Mouse (Mus musculus): ENCODE measurements around the gene Glod4.

DNA sequence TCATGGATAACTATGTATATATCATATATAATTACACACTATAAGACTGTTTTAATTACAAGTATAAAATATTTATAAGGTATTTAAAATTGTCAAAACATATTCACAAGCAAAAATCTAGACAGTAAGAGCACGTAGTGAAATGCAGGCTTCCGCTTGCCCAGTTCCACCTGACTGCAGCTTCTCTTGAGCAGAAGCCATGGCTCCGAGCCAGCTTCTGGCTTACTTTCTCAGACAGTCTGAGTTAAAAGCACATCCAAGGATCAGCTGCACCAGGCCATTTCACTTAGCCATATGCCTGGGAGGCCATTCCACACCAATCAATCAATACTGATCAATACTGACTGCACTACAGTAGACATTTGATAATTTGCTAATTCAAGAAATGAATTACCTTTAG, 74.5 kb downstream of the Glod4 start:
- TF ChIP-seq CTCF (conservative IDR thresholded peaks at IDR 0.05 in 1 of 2, IDR thresholded peaks at IDR 0.05 in 1 of 2; ENCODE audit: low read depth in 2 of 2, low read length in 2 of 2) (no peak), POLR2A (IDR thresholded peaks at IDR 0.05; ENCODE audit: low read depth, low read length) (no peak), RAD21 (IDR thresholded peaks at IDR 0.05; ENCODE audit: low read depth, low read length) (no peak), MAX (IDR thresholded peaks at IDR 0.05; ENCODE audit: low read length) (no peak), ZMIZ1 (IDR thresholded peaks at IDR 0.05; ENCODE audit: low read depth, low read length) (no peak), UBTF (IDR thresholded peaks at IDR 0.05; ENCODE audit: low read depth, low read length) (no peak), MXI1 (IDR thresholded peaks at IDR 0.05; ENCODE audit: low read depth, low read length) (no peak), TCF12 (IDR thresholded peaks at IDR 0.05; ENCODE audit: low read depth, low read length) (no peak), SIN3A (IDR thresholded peaks at IDR 0.05; ENCODE audit: low read length) (no peak), ETS1 (conservative IDR thresholded peaks at IDR 0.05; ENCODE audit: low read depth, low read length) (no peak), BHLHE40 (IDR thresholded peaks at IDR 0.05; ENCODE audit: low read depth, low read length) (no peak)

All from CH12.LX (cell line).